Mouse (Mus musculus) left cerebral cortex, adult 2 months (tissue): ENCODE measurements around the gene Sash3. TPM values are rescaled to one million over a fixed set of nuclear protein-coding genes. Genes with fewer than 3 reads are reported as not detected.
A peak's percentile ranks its signal among the peaks of the same experiment; 100 is the strongest.

ENCODE experiments used
- DNase-seq, 2 experiments: peaks; one replicate each; pipeline ENCODE4 v3.0.0; 2021 to 2022; ENCODE audit warnings: low spot score in 2 of 2, mixed read lengths in 1 of 2; ENCODE audit errors: extremely low spot score in 1 of 2
- H3K27ac ChIP-seq: fragments of 200-600 bp; 2 replicates; pipeline ENCODE4 v1.8.1; 2022
- H3K4me3 ChIP-seq: fragments of 200-600 bp; 2 replicates; pipeline ENCODE4 v1.8.1; 2022
- CTCF ChIP-seq: fragments of 200-600 bp; IDR thresholded peaks from 2 replicates; pipeline ENCODE4 v1.8.1; 2022; ENCODE audit warnings: antibody characterized with exemption, mild to moderate bottlenecking, moderate library complexity
- intact Hi-C: fragments of 180-260 bp; cut with DNase I; formaldehyde crosslinking; loops from one replicate; pipeline ENCODE4 v1.15.1; 2025
- long read RNA-seq, 2 experiments: library from polyadenylated mRNA; stranded (forward); transcript quantifications; one replicate each; pipeline ENCODE4 v2.0.0; 2021; ENCODE audit warnings: borderline mapping rate in 2 of 2
- total RNA-seq, 2 experiments: library from RNA; stranded (reverse); gene quantifications; 2 replicates each; pipeline ENCODE4 v1.2.3; 2021

Sash3 gene
- 1 to 10 TPM; 1.1 to 1.3 TPM for total RNA-seq
- long read RNA-seq, experiment 1, partial matches to known transcripts = 0 of 2 reads
- long read RNA-seq, experiment 1, other reads (novel, unspliced or antisense) = 0 of 2 reads
- long read RNA-seq, experiment 2 = 0 reads

- no peak within 1 kb of the TSS for H3K27ac ChIP-seq
Observed at GRCm38 (mm10) chrX:48146262-48146661, at the start of gene Sash3. Sash3 (plus strand) TSS chrX:48146436.

GRCm38 (mm10) chrX:48096580-48096979, 49.7 kb upstream of the Sash3 start:
- no peak overlapping the region for H3K4me3 ChIP-seq
- intact Hi-C loops = loop anchor here (5.0 kb wide), 1 partner anchor 39 kb away; no protein-coding TSS in a partner anchor
- TF ChIP-seq CTCF = no peak
- no peak for DNase-seq
- no peak overlapping the region for H3K27ac ChIP-seq

More at GRCm38 (mm10) chrX:48146262-48146661, at the start of gene Sash3:
- no peak for DNase-seq
- no peak within 1 kb of the TSS for H3K4me3 ChIP-seq
- intact Hi-C loops = no loop called here
- TF ChIP-seq CTCF = no peak

- TF ChIP-seq CTCF = no peak
- Histone ChIP-seq H3K27ac (no peak overlapping the region), H3K4me3 (no peak overlapping the region)
- intact Hi-C loops = loop anchor here (5.0 kb wide), 1 partner anchor 41 kb away; no protein-coding TSS in a partner anchor
- no peak for DNase-seq
Observed at GRCm38 (mm10) chrX:48098470-48099129, 47.6 kb upstream of the Sash3 start.

- Histone ChIP-seq H3K4me3 (no peak overlapping the region), H3K27ac (no peak overlapping the region)
- peak; percentile 49 for TF ChIP-seq CTCF
- DNase-seq = no peak
- intact Hi-C loops = loop anchor here (5.0 kb wide), 2 partner anchors 43 to 78 kb away; no protein-coding TSS in a partner anchor
Observed at GRCm38 (mm10) chrX:48099871-48100270, 46.4 kb upstream of the Sash3 start.

GRCm38 (mm10) chrX:48103256-48103655, 43.0 kb upstream of the Sash3 start:
- intact Hi-C loops = loop anchor here (5.0 kb wide), 1 partner anchor 81 kb away; no protein-coding TSS in a partner anchor
- TF ChIP-seq CTCF = no peak
- no peak for DNase-seq
- Histone ChIP-seq H3K4me3 (no peak overlapping the region), H3K27ac (no peak overlapping the region)

GRCm38 (mm10) chrX:48104736-48105441, 41.3 kb upstream of the Sash3 start:
- peak overlapping the region; percentile 26; the same call in 1 of the 2 replicates for H3K27ac ChIP-seq
- H3K4me3 ChIP-seq = no peak overlapping the region
- DNase-seq = peak; percentile 8 to 33
- intact Hi-C loops = loop anchor here (5.0 kb wide), 1 partner anchor 83 kb away; no protein-coding TSS in a partner anchor
- TF ChIP-seq CTCF = no peak

- DNase-seq = no peak
- Histone ChIP-seq H3K4me3 (no peak overlapping the region), H3K27ac (no peak overlapping the region)
- intact Hi-C loops = no loop called here
- TF ChIP-seq CTCF = no peak
Observed at GRCm38 (mm10) chrX:48106226-48106625, 40.0 kb upstream of the Sash3 start.

- no peak for DNase-seq
- Histone ChIP-seq H3K4me3 (no peak within 1 kb of the TSS), H3K27ac (no peak within 1 kb of the TSS)
- no peak for TF ChIP-seq CTCF
- intact Hi-C loops = no loop called here
Observed at GRCm38 (mm10) chrX:48108394-48109315, 37.6 kb upstream of the Sash3 start, which contains the start of gene Xpnpep2. Xpnpep2 (plus strand) TSS chrX:48108725.

- TF ChIP-seq CTCF = no peak
- H3K27ac ChIP-seq = no peak overlapping the region
- intact Hi-C loops = no loop called here
- H3K4me3 ChIP-seq = no peak overlapping the region
- no peak for DNase-seq
Observed at GRCm38 (mm10) chrX:48109316-48109655, 37.0 kb upstream of the Sash3 start.

- TF ChIP-seq CTCF = no peak
- no peak overlapping the region for H3K4me3 ChIP-seq
- intact Hi-C loops = no loop called here
- H3K27ac ChIP-seq = no peak overlapping the region
- DNase-seq = no peak
Observed at GRCm38 (mm10) chrX:48119294-48119693, 26.9 kb upstream of the Sash3 start.
